Mouse (Mus musculus): ENCODE measurements around the gene Tmem145. TPM values are rescaled to one million over a fixed set of nuclear protein-coding genes. Genes with fewer than 3 reads are reported as not detected.
A peak's percentile ranks its signal among the peaks of the same experiment; 100 is the strongest.

Gene Tmem145
- total RNA-seq, 2 experiments from 2014 or later: not detected

- intact Hi-C loops (cut with DNase I): no loop called here
- no peak for DNase-seq
Observed at GRCm38 (mm10) chr7:25289925-25290324, 16.0 kb upstream of the Tmem145 start.

GRCm38 (mm10) chr7:25290463-25290862 is 15.4 kb upstream of the Tmem145 start:
- intact Hi-C loops (cut with DNase I): no loop called here
- DNase-seq: no peak

GRCm38 (mm10) chr7:25290911-25291310 is 15.0 kb upstream of the Tmem145 start:
- no peak for DNase-seq
- intact Hi-C loops (cut with DNase I): no loop called here

- no peak for DNase-seq
- intact Hi-C loops (cut with DNase I): no loop called here
Observed at GRCm38 (mm10) chr7:25292107-25292506, 13.8 kb upstream of the Tmem145 start.

- no peak for DNase-seq
- intact Hi-C loops (cut with DNase I): no loop called here
Observed at GRCm38 (mm10) chr7:25293191-25293739, 12.6 kb upstream of the Tmem145 start.

- DNase-seq: no peak
- intact Hi-C loops (cut with DNase I): no loop called here
Observed at GRCm38 (mm10) chr7:25294495-25294894, 11.4 kb upstream of the Tmem145 start.

- intact Hi-C loops (cut with DNase I): no loop called here
- DNase-seq: no peak
Observed at GRCm38 (mm10) chr7:25294960-25295722, 10.8 kb upstream of the Tmem145 start.

GRCm38 (mm10) chr7:25296945-25297453 is 8.9 kb upstream of the Tmem145 start:
- intact Hi-C loops (cut with DNase I): loop anchor here (2.0 kb wide), 1 partner anchor 18 kb away; no protein-coding TSS in a partner anchor
- DNase-seq: no peak

- intact Hi-C loops (cut with DNase I): loop anchor here (2.0 kb wide), 1 partner anchor 17 kb away; no protein-coding TSS in a partner anchor
Observed at GRCm38 (mm10) chr7:25297454-25298325, 8.2 kb upstream of the Tmem145 start, which contains the start of gene Pafah1b3. Gene Pafah1b3, minus strand, starts transcription at chr7:25297986.

GRCm38 (mm10) chr7:25301063-25301462 is 4.8 kb upstream of the Tmem145 start, which contains the start of gene Prr19:
Gene Prr19, plus strand, starts transcription at chr7:25301411.
- intact Hi-C loops (cut with DNase I): no loop called here
- no peak for DNase-seq

More at GRCm38 (mm10) chr7:25297454-25298325, 8.2 kb upstream of the Tmem145 start, which contains the start of gene Pafah1b3:
- peak; percentile 51 to 73 for DNase-seq

- intact Hi-C loops (cut with DNase I): no loop called here
- DNase-seq: no peak
Observed at GRCm38 (mm10) chr7:25303003-25303684, 2.8 kb upstream of the Tmem145 start.

- no peak for DNase-seq
- intact Hi-C loops (cut with DNase I): no loop called here
Observed at GRCm38 (mm10) chr7:25303685-25304006, 2.3 kb upstream of the Tmem145 start.

GRCm38 (mm10) chr7:25305481-25305880 is 425 bp upstream of the Tmem145 start:
- no peak for DNase-seq
- intact Hi-C loops (cut with DNase I): no loop called here

- intact Hi-C loops (cut with DNase I): no loop called here
- DNase-seq: no peak
Observed at GRCm38 (mm10) chr7:25306614-25306996, 699 bp downstream of the Tmem145 start.

GRCm38 (mm10) chr7:25308702-25309318 is 2.9 kb downstream of the Tmem145 start:
- DNase-seq: no peak
- intact Hi-C loops (cut with DNase I): no loop called here

GRCm38 (mm10) chr7:25309425-25309824 is 3.5 kb downstream of the Tmem145 start:
- DNase-seq: no peak
- intact Hi-C loops (cut with DNase I): no loop called here

- no peak for DNase-seq
- intact Hi-C loops (cut with DNase I): no loop called here
Observed at GRCm38 (mm10) chr7:25311193-25311592, 5.3 kb downstream of the Tmem145 start.

GRCm38 (mm10) chr7:25313325-25313724 is 7.4 kb downstream of the Tmem145 start:
- intact Hi-C loops (cut with DNase I): no loop called here
- no peak for DNase-seq

GRCm38 (mm10) chr7:25314606-25315305 is 8.8 kb downstream of the Tmem145 start:
- intact Hi-C loops (cut with DNase I): loop anchor here (2.0 to 5.0 kb wide), 4 partner anchors 18 to 182 kb away; partner anchors contain the start of genes Lipe and Pafah1b3
- DNase-seq: no peak

Data from heart, postnatal 36 days (tissue).